Mouse (Mus musculus): ENCODE data around the gene Lyl1. TPM values are rescaled to one million over a fixed set of nuclear protein-coding genes. Genes with fewer than 3 reads are reported as not detected.

Gene Lyl1
- total and polyA plus RNA-seq, 2 experiments from 2014 or later = 2.0 to 4.6 TPM

DNA sequence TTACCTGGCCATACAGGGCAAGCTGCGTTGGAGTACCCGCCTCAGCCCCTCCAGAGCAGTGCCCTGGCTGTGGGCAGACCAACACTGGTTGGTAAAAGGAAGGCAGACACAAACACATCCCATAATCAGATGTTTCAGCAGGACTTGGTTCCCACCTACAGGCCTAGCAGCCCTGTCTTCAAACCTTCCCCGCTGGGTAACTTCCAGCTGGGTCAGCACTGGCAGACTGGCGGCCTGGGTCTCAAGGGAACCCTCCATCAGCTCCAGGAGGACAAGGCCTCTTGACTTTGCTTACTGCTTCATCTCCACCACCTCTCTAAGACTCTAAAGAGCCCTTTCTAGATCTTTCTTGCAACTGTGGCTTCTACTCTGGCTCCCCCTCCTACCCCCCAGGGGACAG is 35.3 kb downstream of the Lyl1 start:
- no peak overlapping the region for H3K9ac ChIP-seq (replicated peaks; ENCODE audit: low read length, poor library complexity, severe bottlenecking)
- H3K4me3 ChIP-seq (ENCODE audit: low read depth, low read length) = no peak overlapping the region
- peaks cover 5% of the 10 kb centered on the region; the same call in 1 of the 2 replicates for H3K4me1 ChIP-seq (ENCODE audit: insufficient read depth, low read length)
- WGBS = 82% methylated on average over 4 of the region's 4 CpGs
- H3K9me3 ChIP-seq (ENCODE audit: low read length) = no peaks in the 10 kb centered on the region
- ATAC-seq (ENCODE audit: low FRiP score) (no peak), DNase-seq (ENCODE audit: low spot score) (no peak)
- H3K4me2 ChIP-seq (ENCODE audit: low read depth, low read length, poor library complexity, severe bottlenecking) = no peak overlapping the region
- no peak for TF ChIP-seq CTCF (IDR thresholded peaks at IDR 0.05)
- H3K36me3 ChIP-seq (ENCODE audit: insufficient read depth, low read length) = no peaks in the 10 kb centered on the region
- H3K27ac ChIP-seq (ENCODE audit: low read depth, low read length) = no peak overlapping the region
- H3K27me3 ChIP-seq (ENCODE audit: insufficient read depth, low read length) = peaks cover 16% of the 10 kb centered on the region

DNA sequence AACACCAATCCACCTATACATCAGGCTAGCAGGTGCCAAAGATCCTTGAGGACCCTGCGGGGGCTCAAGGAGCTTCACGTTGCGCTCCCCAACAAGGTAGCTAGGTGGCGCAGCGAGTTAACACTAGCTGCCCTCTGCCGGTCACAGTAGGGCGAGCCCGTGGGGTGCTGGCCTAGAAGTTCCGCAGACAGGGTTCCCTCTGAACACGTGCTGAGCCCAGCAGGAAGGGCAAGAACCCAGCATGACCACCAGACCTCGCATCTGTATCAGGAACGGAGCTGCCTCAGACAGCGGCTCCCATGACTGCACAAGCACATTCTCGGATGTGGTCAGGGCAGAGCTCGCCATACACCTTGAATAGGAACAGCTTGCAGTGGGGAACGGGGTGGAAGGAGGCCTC is 36.4 kb downstream of the Lyl1 start:
- Histone ChIP-seq H3K9ac (replicated peaks; ENCODE audit: low read length, poor library complexity, severe bottlenecking) (no peak overlapping the region), H3K4me2 (ENCODE audit: low read depth, low read length, poor library complexity, severe bottlenecking) (peak overlapping the region; percentile 40), H3K27ac (ENCODE audit: low read depth, low read length) (no peak overlapping the region), H3K27me3 (ENCODE audit: insufficient read depth, low read length) (peaks cover 25% of the 10 kb centered on the region), H3K9me3 (ENCODE audit: low read length) (no peaks in the 10 kb centered on the region), H3K4me3 (ENCODE audit: low read depth, low read length) (no peak overlapping the region), H3K36me3 (ENCODE audit: insufficient read depth, low read length) (no peaks in the 10 kb centered on the region), H3K4me1 (ENCODE audit: insufficient read depth, low read length) (peaks cover 5% of the 10 kb centered on the region; the same call in 1 of the 2 replicates)
- peak; percentile 51; the same call in 1 of the 2 replicates for ATAC-seq (ENCODE audit: low FRiP score)
- peak; percentile 99 for TF ChIP-seq CTCF (IDR thresholded peaks at IDR 0.05)
- peak; percentile 86 for DNase-seq (ENCODE audit: low spot score)
- 1% methylated on average over 16 of the region's 16 CpGs for WGBS

DNA sequence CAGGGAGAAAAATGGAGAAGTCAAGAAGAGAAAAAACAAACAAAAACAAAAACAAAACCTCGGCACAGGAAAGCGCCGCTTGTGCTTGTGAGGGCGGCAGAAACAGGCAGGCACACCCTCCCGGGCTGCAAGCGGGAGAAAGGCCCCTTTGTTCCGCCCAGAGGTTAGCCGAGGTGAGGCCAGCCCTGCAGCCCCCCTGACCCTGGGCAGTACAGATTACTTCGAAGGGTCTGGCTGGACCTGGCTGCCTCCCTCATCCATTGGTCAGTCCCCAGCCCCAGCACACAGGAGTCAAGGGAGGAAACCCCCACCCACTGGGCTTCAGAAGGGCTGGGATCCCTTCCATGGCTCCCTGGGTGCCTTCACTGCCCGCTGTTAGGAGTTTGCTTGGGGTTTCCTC is 37.0 kb downstream of the Lyl1 start:
- no peak for DNase-seq (ENCODE audit: low spot score)
- Histone ChIP-seq H3K4me2 (ENCODE audit: low read depth, low read length, poor library complexity, severe bottlenecking) (no peak overlapping the region), H3K9ac (replicated peaks; ENCODE audit: low read length, poor library complexity, severe bottlenecking) (no peak overlapping the region), H3K36me3 (ENCODE audit: insufficient read depth, low read length) (no peaks in the 10 kb centered on the region), H3K27me3 (ENCODE audit: insufficient read depth, low read length) (peaks cover 25% of the 10 kb centered on the region), H3K4me1 (ENCODE audit: insufficient read depth, low read length) (no peaks in the 10 kb centered on the region), H3K27ac (ENCODE audit: low read depth, low read length) (no peak overlapping the region), H3K4me3 (ENCODE audit: low read depth, low read length) (no peak overlapping the region), H3K9me3 (ENCODE audit: low read length) (no peaks in the 10 kb centered on the region)
- no peak for TF ChIP-seq CTCF (IDR thresholded peaks at IDR 0.05)
- 18% methylated on average over 10 of the region's 10 CpGs for WGBS
- no peak for ATAC-seq (ENCODE audit: low FRiP score)

DNA sequence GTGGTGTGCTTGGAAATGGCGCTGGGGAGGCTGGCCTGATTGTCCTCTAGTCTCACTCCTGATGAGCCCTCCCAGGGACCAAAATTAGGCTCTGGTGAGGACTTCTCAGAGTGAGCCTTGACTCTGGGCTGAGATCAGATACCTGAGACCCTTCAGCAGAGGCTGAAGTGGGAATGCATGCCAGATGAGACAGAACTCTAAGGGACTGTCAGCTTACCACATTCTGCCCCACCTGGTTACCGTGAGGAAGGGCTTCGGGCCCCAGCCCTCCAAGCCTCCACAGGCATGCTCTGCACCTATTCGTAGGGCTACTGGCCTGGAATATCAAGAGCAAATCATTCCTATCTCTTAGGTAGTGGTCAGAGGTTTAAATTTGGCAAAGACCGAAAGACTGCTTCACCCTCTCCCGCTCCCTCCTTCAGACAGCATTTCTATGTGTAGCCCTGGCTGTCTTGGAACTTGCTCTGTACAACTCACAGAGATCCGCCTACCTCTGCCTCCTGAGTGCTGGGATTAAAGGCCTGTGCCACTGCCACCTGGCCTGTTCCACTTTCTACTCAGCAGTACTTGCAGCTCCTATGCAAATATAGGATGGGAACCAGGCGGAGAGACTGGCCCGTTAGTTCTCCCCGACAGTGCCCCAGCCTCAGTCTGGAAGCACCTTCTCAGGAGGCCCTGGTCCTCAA is 37.6 kb downstream of the Lyl1 start:
- no peak for DNase-seq (ENCODE audit: low spot score)
- no peak overlapping the region for H3K4me3 ChIP-seq (ENCODE audit: low read depth, low read length)
- H3K27ac ChIP-seq (ENCODE audit: low read depth, low read length) = no peak overlapping the region
- H3K27me3 ChIP-seq (ENCODE audit: insufficient read depth, low read length) = peaks cover 25% of the 10 kb centered on the region
- no peaks in the 10 kb centered on the region for H3K4me1 ChIP-seq (ENCODE audit: insufficient read depth, low read length)
- no peak for ATAC-seq (ENCODE audit: low FRiP score)
- WGBS = 46% methylated on average over 10 of the region's 10 CpGs
- H3K36me3 ChIP-seq (ENCODE audit: insufficient read depth, low read length) = no peaks in the 10 kb centered on the region
- no peak overlapping the region for H3K9ac ChIP-seq (replicated peaks; ENCODE audit: low read length, poor library complexity, severe bottlenecking)
- TF ChIP-seq CTCF (IDR thresholded peaks at IDR 0.05) = no peak
- no peak overlapping the region for H3K4me2 ChIP-seq (ENCODE audit: low read depth, low read length, poor library complexity, severe bottlenecking)
- H3K9me3 ChIP-seq (ENCODE audit: low read length) = no peaks in the 10 kb centered on the region

DNA sequence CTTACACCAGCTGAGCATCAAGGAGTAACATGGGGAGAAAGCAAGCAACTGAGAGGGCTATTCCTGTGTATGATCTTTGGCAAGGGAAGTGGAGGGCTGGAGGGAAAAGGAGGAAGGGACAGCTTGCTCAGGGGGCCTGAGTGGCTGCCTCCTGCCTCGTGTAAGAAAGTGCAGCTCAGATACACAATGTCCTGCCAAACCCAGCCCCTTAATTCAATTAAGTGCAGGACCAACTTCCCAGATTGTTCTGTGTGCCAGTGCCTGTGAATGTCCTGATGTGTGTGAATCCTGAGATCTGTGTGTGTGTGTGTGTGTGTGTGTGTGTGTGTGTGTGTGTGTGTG is 38.1 kb downstream of the Lyl1 start:
- Histone ChIP-seq H3K4me2 (ENCODE audit: low read depth, low read length, poor library complexity, severe bottlenecking) (no peak overlapping the region), H3K27me3 (ENCODE audit: insufficient read depth, low read length) (peaks cover 25% of the 10 kb centered on the region), H3K36me3 (ENCODE audit: insufficient read depth, low read length) (no peaks in the 10 kb centered on the region), H3K4me3 (ENCODE audit: low read depth, low read length) (no peak overlapping the region), H3K9me3 (ENCODE audit: low read length) (no peaks in the 10 kb centered on the region), H3K27ac (ENCODE audit: low read depth, low read length) (no peak overlapping the region), H3K9ac (replicated peaks; ENCODE audit: low read length, poor library complexity, severe bottlenecking) (no peak overlapping the region), H3K4me1 (ENCODE audit: insufficient read depth, low read length) (no peaks in the 10 kb centered on the region)
- DNase-seq (ENCODE audit: low spot score) (peak; percentile 54), ATAC-seq (ENCODE audit: low FRiP score) (no peak)
- no peak for TF ChIP-seq CTCF (IDR thresholded peaks at IDR 0.05)
- WGBS = 7% methylated on average over 1 of the region's 1 CpGs

DNA sequence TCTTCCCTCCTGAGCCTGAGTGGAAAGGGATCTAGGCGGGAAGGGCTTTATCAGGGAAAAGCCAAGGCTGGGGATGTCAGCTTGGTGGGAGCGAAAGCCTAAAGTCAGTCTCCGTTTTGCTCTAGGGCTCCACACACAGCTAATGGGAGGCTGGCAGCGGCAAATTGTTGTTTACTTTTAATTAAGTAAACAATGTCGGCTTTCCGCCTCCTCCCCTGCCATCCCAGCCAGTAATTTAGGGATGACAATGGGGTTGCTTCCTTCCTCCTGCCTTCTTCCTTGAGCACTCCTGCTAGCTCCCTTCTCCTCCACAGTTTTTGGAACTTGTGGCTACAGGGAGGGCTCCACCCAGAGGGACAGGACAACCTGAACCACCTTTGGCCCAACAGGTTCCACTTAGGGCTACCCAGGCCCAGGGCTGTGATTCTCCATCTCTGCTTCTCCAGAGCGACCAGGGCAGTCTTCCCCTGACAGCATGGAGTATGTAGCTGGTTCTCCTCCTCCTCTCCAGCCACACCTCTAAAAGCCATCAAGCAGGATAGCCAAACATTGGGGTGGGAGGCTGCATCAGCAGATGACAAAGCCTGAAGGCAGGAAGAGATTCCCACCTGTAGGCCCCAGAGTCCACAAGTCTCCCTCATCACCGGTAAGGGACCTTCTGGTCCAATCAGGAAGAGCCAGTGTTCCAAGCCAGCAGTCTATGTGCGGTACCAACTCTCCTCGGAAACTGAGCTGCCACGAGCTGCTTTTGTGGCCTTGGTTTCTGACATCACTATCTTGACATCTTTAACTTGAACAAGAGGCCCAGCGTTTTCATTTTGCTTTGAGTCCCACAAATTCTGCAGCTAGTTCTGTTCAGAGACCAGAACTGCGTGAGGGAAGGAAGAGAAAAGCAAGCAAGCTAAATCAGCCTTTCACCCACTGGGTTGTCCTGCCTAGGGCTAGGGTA is 39.9 kb downstream of the Lyl1 start:
- no peak for ATAC-seq (ENCODE audit: low FRiP score)
- no peak overlapping the region for H3K27ac ChIP-seq (ENCODE audit: low read depth, low read length)
- no peak overlapping the region for H3K4me2 ChIP-seq (ENCODE audit: low read depth, low read length, poor library complexity, severe bottlenecking)
- no peaks in the 10 kb centered on the region for H3K36me3 ChIP-seq (ENCODE audit: insufficient read depth, low read length)
- WGBS = 47% methylated on average over 13 of the region's 13 CpGs
- H3K4me1 ChIP-seq (ENCODE audit: insufficient read depth, low read length) = no peaks in the 10 kb centered on the region
- no peak overlapping the region for H3K4me3 ChIP-seq (ENCODE audit: low read depth, low read length)
- TF ChIP-seq CTCF (IDR thresholded peaks at IDR 0.05) = no peak
- no peaks in the 10 kb centered on the region for H3K9me3 ChIP-seq (ENCODE audit: low read length)
- no peak for DNase-seq (ENCODE audit: low spot score)
- peaks cover 23% of the 10 kb centered on the region for H3K27me3 ChIP-seq (ENCODE audit: insufficient read depth, low read length)
- no peak overlapping the region for H3K9ac ChIP-seq (replicated peaks; ENCODE audit: low read length, poor library complexity, severe bottlenecking)
